Mouse (Mus musculus) lung, postnatal 0 days (tissue): ENCODE results near the gene Snrpd2. TPM values are rescaled to one million over a fixed set of nuclear protein-coding genes. Genes with fewer than 3 reads are reported as not detected.
A peak's percentile ranks its signal among the peaks of the same experiment; 100 is the strongest.

Experiments used
- ATAC-seq: fragments of 200-750 bp; cut with Nextera tagmentation; 2 replicates; pipeline ENCODE4 v1.8.0; 2017; ENCODE audit warnings: moderate library complexity
- DNase-seq: peaks from one replicate; pipeline ENCODE4 v3.0.0-alpha.2; 2016; ENCODE audit warnings: low spot score
- H3K27ac ChIP-seq: fragments of 300-500 bp; sonication (generic); 2 replicates; pipeline ENCODE4 v1.5.1; 2014; ENCODE audit warnings: antibody characterized with exemption, mild to moderate bottlenecking, low read length, mixed read lengths
- H3K27me3 ChIP-seq: fragments of 300-500 bp; sonication (generic); replicated peaks from 2 replicates; pipeline ENCODE4 v1.6.1; 2014; ENCODE audit warnings: low read length, mixed read lengths; ENCODE audit not compliant: insufficient read depth
- H3K36me3 ChIP-seq: fragments of 300-500 bp; sonication (generic); 2 replicates; pipeline ENCODE4 v1.6.1; 2014; ENCODE audit warnings: low read length, mixed read lengths; ENCODE audit not compliant: insufficient read depth
- H3K4me1 ChIP-seq: fragments of 300-500 bp; sonication (generic); 2 replicates; pipeline ENCODE4 v1.6.1; 2014; ENCODE audit warnings: antibody characterized with exemption, low read depth, low read length, mixed read lengths; ENCODE audit not compliant: insufficient read depth
- H3K4me2 ChIP-seq: fragments of 300-500 bp; sonication (generic); replicated peaks from 2 replicates; pipeline ENCODE4 v1.6.1; 2014; ENCODE audit warnings: low read depth, mild to moderate bottlenecking, low read length, moderate library complexity, mixed read lengths
- H3K4me3 ChIP-seq: fragments of 300-500 bp; sonication (generic); 2 replicates; pipeline ENCODE4 v1.5.1; 2014; ENCODE audit warnings: low read depth, low read length
- H3K9ac ChIP-seq: fragments of 300-500 bp; sonication (generic); replicated peaks from 2 replicates; pipeline ENCODE4 v1.6.1; 2014; ENCODE audit warnings: low read depth, mild to moderate bottlenecking
- H3K9me3 ChIP-seq: fragments of 300-500 bp; sonication (generic); 2 replicates; pipeline ENCODE4 v1.6.1; 2016; ENCODE audit warnings: low read length, mixed read lengths
- CTCF ChIP-seq: IDR thresholded peaks from 2 replicates; pipeline ENCODE4 v1.5.1; 2016; ENCODE audit warnings: antibody characterized with exemption, mild to moderate bottlenecking
- EP300 ChIP-seq: IDR thresholded peaks from 2 replicates; pipeline ENCODE4 v1.6.1; 2016; ENCODE audit warnings: antibody characterized with exemption, mild to moderate bottlenecking, control low read depth
- WGBS: fragments of 180-500 bp; shearing (Covaris S2); extraction: QIAGEN DNeasy Blood & Tissue Kit; methylation state at CpG from one replicate; pipeline ENCODE4 v1.1.7; 2014; 5-methylcytosine and 5-hydroxymethylcytosine counted together
- polyA plus RNA-seq: library from polyadenylated mRNA; unstranded; fragments of >200 nt; fragmentation: Nextera tagmentation; extraction: Ambion mirVana; gene quantifications from 2 replicates; pipeline ENCODE4 v1.2.1, GENCODE M21; 2015

The Snrpd2 gene
- polyA plus RNA-seq, 1 experiment from 2014 or later = 63.2 TPM

- DNase-seq = no peak
- 0 out of 2 replicates have a peak, but pooled peaks cover 14% of the 10 kb centered on the region for H3K36me3 ChIP-seq
- 57% methylated on average over 13 of the region's 13 CpGs for WGBS
- no peak overlapping the region for H3K4me2 ChIP-seq
- peaks cover 7% of the 10 kb centered on the region for H3K4me1 ChIP-seq
- TF ChIP-seq EP300 = no peak
- peak; percentile 52 for TF ChIP-seq CTCF
- H3K27me3 ChIP-seq = peaks cover 7% of the 10 kb centered on the region; the same call in 1 of the 2 replicates
- no peak overlapping the region for H3K4me3 ChIP-seq
- ATAC-seq = no peak
- no peak overlapping the region for H3K9ac ChIP-seq
- no peaks in the 10 kb centered on the region for H3K9me3 ChIP-seq
- no peak overlapping the region for H3K27ac ChIP-seq
Measured at GRCm38 (mm10) chr7:19155825-19156475, 6.4 kb downstream of the Snrpd2 start.

- ATAC-seq = peak; percentile 84
- H3K27ac ChIP-seq = no peak overlapping the region
- TF ChIP-seq EP300 = no peak
- peak; percentile 99 for TF ChIP-seq CTCF
- WGBS = 5% methylated on average over 30 of the region's 30 CpGs
- DNase-seq = peak; percentile 85
- H3K9ac ChIP-seq = no peak overlapping the region
- H3K36me3 ChIP-seq = 0 out of 2 replicates have a peak, but pooled peaks cover 14% of the 10 kb centered on the region
- H3K4me2 ChIP-seq = no peak overlapping the region
- H3K4me3 ChIP-seq = no peak overlapping the region
- peaks cover 7% of the 10 kb centered on the region for H3K4me1 ChIP-seq
- no peaks in the 10 kb centered on the region for H3K9me3 ChIP-seq
- peaks cover 7% of the 10 kb centered on the region; the same call in 1 of the 2 replicates for H3K27me3 ChIP-seq
Measured at GRCm38 (mm10) chr7:19157160-19157800, 7.8 kb downstream of the Snrpd2 start.

GRCm38 (mm10) chr7:19158601-19159000 is 9.1 kb downstream of the Snrpd2 start:
- Histone ChIP-seq H3K27me3 (peaks cover 7% of the 10 kb centered on the region; the same call in 1 of the 2 replicates), H3K36me3 (0 out of 2 replicates have a peak, but pooled peaks cover 5% of the 10 kb centered on the region), H3K4me1 (peaks cover 7% of the 10 kb centered on the region), H3K9me3 (no peaks in the 10 kb centered on the region), H3K4me2 (no peak overlapping the region), H3K9ac (no peak overlapping the region), H3K4me3 (no peak overlapping the region), H3K27ac (no peak overlapping the region)
- WGBS = 64% methylated on average over 11 of the region's 11 CpGs
- no peak for DNase-seq
- no peak for TF ChIP-seq CTCF
- TF ChIP-seq EP300 = no peak
- no peak for ATAC-seq

- no peaks in the 10 kb centered on the region for H3K9me3 ChIP-seq
- H3K27me3 ChIP-seq = peaks cover 7% of the 10 kb centered on the region; the same call in 1 of the 2 replicates
- H3K9ac ChIP-seq = no peak overlapping the region
- no peak overlapping the region for H3K4me3 ChIP-seq
- DNase-seq (no peak), ATAC-seq (no peak)
- peak overlapping the region; percentile 57 for H3K4me2 ChIP-seq
- no peaks in the 10 kb centered on the region for H3K36me3 ChIP-seq
- H3K27ac ChIP-seq = no peak overlapping the region
- H3K4me1 ChIP-seq = peaks cover 10% of the 10 kb centered on the region
- no peak for TF ChIP-seq CTCF
- TF ChIP-seq EP300 = no peak
- WGBS = 14% methylated on average over 18 of the region's 18 CpGs
Measured at GRCm38 (mm10) chr7:19159411-19159810, 9.9 kb downstream of the Snrpd2 start.

- Histone ChIP-seq H3K27me3 (peaks cover 7% of the 10 kb centered on the region; the same call in 1 of the 2 replicates), H3K36me3 (no peaks in the 10 kb centered on the region), H3K27ac (no peak overlapping the region), H3K4me3 (peak overlapping the region; percentile 19; the same call in 1 of the 2 replicates), H3K4me2 (peak overlapping the region; percentile 57), H3K9ac (no peak overlapping the region), H3K9me3 (no peaks in the 10 kb centered on the region), H3K4me1 (peaks cover 10% of the 10 kb centered on the region)
- ATAC-seq (peak; percentile 43), DNase-seq (peak; percentile 64)
- 3% methylated on average over 20 of the region's 20 CpGs for WGBS
- no peak for TF ChIP-seq CTCF
- no peak for TF ChIP-seq EP300
Measured at GRCm38 (mm10) chr7:19160115-19160514, 10.6 kb downstream of the Snrpd2 start.

GRCm38 (mm10) chr7:19162928-19163327 is 13.4 kb downstream of the Snrpd2 start:
- Histone ChIP-seq H3K9me3 (no peaks in the 10 kb centered on the region), H3K36me3 (no peaks in the 10 kb centered on the region), H3K27me3 (peaks cover 7% of the 10 kb centered on the region; the same call in 1 of the 2 replicates), H3K4me1 (peaks cover 14% of the 10 kb centered on the region; the same call in 1 of the 2 replicates), H3K9ac (no peak overlapping the region), H3K4me2 (no peak overlapping the region), H3K4me3 (no peak overlapping the region), H3K27ac (no peak overlapping the region)
- peak; percentile 45 for ATAC-seq
- DNase-seq = peak; percentile 71
- WGBS = 63% methylated on average over 7 of the region's 7 CpGs
- TF ChIP-seq CTCF (no peak), EP300 (peak; percentile 57; the same call in 1 of the 2 replicates)
